In genomic region chr17:84085232-84085631, GRCm38 (mm10) we compare ENCODE assay signal across 9 mouse cellular contexts.
DNase-seq lines count a peak whose midpoint lies in the region; ATAC-seq and TF ChIP-seq lines count a peak whose summit lies in the region.
"Had no signal": no experiment of that assay in that cellular context is flagged by ENCODE, and none has a peak within 500 bp of the region (broad histone marks: within the 10 kb centered on the region; RNA-seq: fewer than 3 reads in every experiment).

No protein-coding gene starts in this region.

- no peaks in the 10 kb centered on the region for H3K4me1 ChIP-seq in intestine, postnatal 0 days (replicated peaks; ENCODE audit: control insufficient read depth, insufficient read depth, low read length)

- TF ChIP-seq POLR2A in brain, embryonic 14.5 days (IDR thresholded peaks at IDR 0.05; ENCODE audit: borderline replicate concordance, extremely low read depth, insufficient read depth, insufficient read length, poor library complexity, severe bottlenecking): no peak

- 83% methylated on average over 10 of the region's 10 CpGs for WGBS in intestine, postnatal 0 days

- no peaks in the 10 kb centered on the region for H3K27me3 ChIP-seq in intestine, postnatal 0 days (replicated peaks; ENCODE audit: control insufficient read depth, insufficient read depth, low read length)
- H3K27me3 ChIP-seq: limb, embryonic 12.5 days had no signal

- ATAC-seq in intestine, postnatal 0 days: 0 out of 2 replicates have a peak, but pooled peaks have one; percentile 14

- no peaks in the 10 kb centered on the region for H3K9me3 ChIP-seq in intestine, postnatal 0 days (ENCODE audit: control insufficient read depth)
- H3K9me3 ChIP-seq: limb, embryonic 12.5 days had no signal

- H3K9ac ChIP-seq in intestine, postnatal 0 days (ENCODE audit: low read depth, low read length): no peak overlapping the region
- H3K9ac ChIP-seq: limb, embryonic 12.5 days had no signal

- no peak overlapping the region for H3K4me3 ChIP-seq in layer of hippocampus, adult 2 months
- no peak overlapping the region for H3K4me3 ChIP-seq in intestine, postnatal 0 days (ENCODE audit: low read depth, low read length)
- H3K4me3 ChIP-seq: limb, embryonic 12.5 days had no signal

- TF ChIP-seq CTCF in layer of hippocampus, adult 2 months (conservative IDR thresholded peaks at IDR 0.05): no peak
- TF ChIP-seq CTCF in brain, embryonic 14.5 days (IDR thresholded peaks at IDR 0.05; ENCODE audit: borderline replicate concordance, extremely low read depth, insufficient read depth, insufficient read length): no peak
- no peak for TF ChIP-seq CTCF in intestine, postnatal 0 days (IDR thresholded peaks at IDR 0.05; ENCODE audit: low read depth)

- no peaks in the 10 kb centered on the region for H3K36me3 ChIP-seq in intestine, postnatal 0 days (ENCODE audit: control insufficient read depth, insufficient read depth)
- H3K36me3 ChIP-seq: limb, embryonic 12.5 days had no signal

- peak overlapping the region; percentile 75 for H3K27ac ChIP-seq in layer of hippocampus, adult 2 months
- H3K27ac ChIP-seq in intestine, postnatal 0 days (ENCODE audit: low read depth, low read length): no peak overlapping the region

- H3K4me2 ChIP-seq in intestine, postnatal 0 days (replicated peaks; ENCODE audit: low read depth): no peak overlapping the region
- H3K4me2 ChIP-seq: limb, embryonic 12.5 days had no signal

- peak; percentile 37 for DNase-seq in adrenal gland, postnatal 14 days
- no peak for DNase-seq in adrenal gland, adult 18-20 months (ENCODE audit: low spot score in 2 of 2)
- DNase-seq in layer of hippocampus, adult 2 months (ENCODE audit: low spot score in 2 of 2): no peak
- no peak for DNase-seq in layer of hippocampus, postnatal 36 days
- DNase-seq in brain, embryonic 14.5 days (ENCODE audit: low read depth): peak; percentile 67
- DNase-seq in natural killer cell, adult 2 months (ENCODE audit: low spot score in 2 of 2): no peak
- no peak for DNase-seq in thymus, postnatal 4 days

Comparison
In these comparisons a context has a peak if more than half of its experiments do, and no peak if none do; other contexts are left out.
1. DNase-seq: peak in adrenal gland, postnatal 14 days (single experiment) and brain, embryonic 14.5 days (single experiment); none in adrenal gland, adult 18-20 months (0 of 2), layer of hippocampus, adult 2 months (0 of 2), layer of hippocampus, postnatal 36 days (0 of 2), natural killer cell, adult 2 months (0 of 2) and thymus, postnatal 4 days (single experiment).